Mouse (Mus musculus) CH12.LX (cell line): ENCODE results near the gene Pfn1. TPM values are rescaled to one million over a fixed set of nuclear protein-coding genes. Genes with fewer than 3 reads are reported as not detected.

Source experiments
- DNase-seq: peaks from one replicate; pipeline ENCODE4 v3.0.0-alpha.2; 2013; ENCODE audit errors: extremely low read depth
- H3K27ac ChIP-seq: 2 replicates; pipeline ENCODE4 v1.5.1; 2012; ENCODE audit warnings: low read depth, mild to moderate bottlenecking, control low read depth, moderate library complexity; ENCODE audit not compliant: insufficient read depth
- H3K27me3 ChIP-seq: replicated peaks from 2 replicates; pipeline ENCODE3; 2012; ENCODE audit warnings: inconsistent platforms
- H3K36me3 ChIP-seq, 2 experiments: replicated peaks in 1 of 2; 2 replicates each; pipeline versions ENCODE3 to v1.6.1; 2012; ENCODE audit warnings: inconsistent platforms in 1 of 2, low read length in 1 of 2, mild to moderate bottlenecking in 1 of 2, mixed read lengths in 1 of 2, moderate library complexity in 1 of 2; ENCODE audit not compliant: control insufficient read depth in 1 of 2, insufficient read depth in 1 of 2
- H3K4me1 ChIP-seq, 2 experiments: 2 replicates each; pipeline ENCODE4 v1.6.1; 2012; ENCODE audit warnings: inconsistent platforms in 1 of 2, moderate library complexity in 1 of 2; ENCODE audit not compliant: insufficient read depth in 2 of 2, control insufficient read depth in 1 of 2
- H3K4me2 ChIP-seq: 2 replicates; pipeline ENCODE4 v1.6.1; 2012; ENCODE audit warnings: low read depth, mild to moderate bottlenecking, control low read depth; ENCODE audit not compliant: poor library complexity, insufficient read depth, severe bottlenecking
- H3K4me3 ChIP-seq, 3 experiments: fragments of 150-350 bp in 1 of 3; sonication (generic) in 1 of 3; replicated peaks in 1 of 3; 2 replicates each; pipeline versions ENCODE3 to v1.5.1; 2011 to 2012; ENCODE audit warnings: low read depth in 2 of 3, low read length in 2 of 3, mild to moderate bottlenecking in 2 of 3, moderate library complexity in 2 of 3, control low read depth in 1 of 3, improper control_type of control experiment in 1 of 3, inconsistent platforms in 1 of 3, mixed read lengths in 1 of 3; ENCODE audit not compliant: poor library complexity in 1 of 3
- H3K79me2 ChIP-seq: replicated peaks from 2 replicates; pipeline ENCODE4 v1.6.1; 2012; ENCODE audit warnings: mild to moderate bottlenecking, moderate library complexity; ENCODE audit not compliant: control insufficient read depth, poor library complexity, insufficient read depth, severe bottlenecking; ENCODE audit errors: extremely low read depth
- H3K9ac ChIP-seq: 2 replicates; pipeline ENCODE4 v1.6.1; 2012; ENCODE audit warnings: low read depth, mild to moderate bottlenecking, control low read depth, moderate library complexity; ENCODE audit not compliant: insufficient read depth
- H3K9me3 ChIP-seq: replicated peaks from 2 replicates; pipeline ENCODE3; 2012; ENCODE audit warnings: low read length, inconsistent platforms, mixed read lengths
- CHD1 ChIP-seq: IDR thresholded peaks from 2 replicates; pipeline ENCODE4 v1.6.1; 2012; ENCODE audit warnings: low read depth, low read length, improper control_type of control experiment, inconsistent platforms
- E2F4 ChIP-seq: IDR thresholded peaks from 2 replicates; pipeline ENCODE4 v1.6.1; 2011; ENCODE audit warnings: low read depth, low read length, improper control_type of control experiment; ENCODE audit not compliant: insufficient replicate concordance
- ELF1 ChIP-seq: IDR thresholded peaks from 2 replicates; pipeline ENCODE4 v1.6.1; 2014; ENCODE audit warnings: low read depth, mild to moderate bottlenecking, inconsistent platforms, low read length, improper control_type of control experiment
- EP300 ChIP-seq: IDR thresholded peaks from 2 replicates; pipeline ENCODE4 v1.6.1; 2011; ENCODE audit warnings: low read length, improper control_type of control experiment
- GABPA ChIP-seq: IDR thresholded peaks from 2 replicates; pipeline ENCODE4 v1.6.1; 2012; ENCODE audit warnings: low read depth, low read length, improper control_type of control experiment, inconsistent platforms; ENCODE audit not compliant: insufficient replicate concordance
- HCFC1 ChIP-seq: IDR thresholded peaks from 2 replicates; pipeline ENCODE4 v1.6.1; 2012; ENCODE audit warnings: low read depth, mild to moderate bottlenecking, inconsistent platforms, low read length, improper control_type of control experiment
- IRF4 ChIP-seq: IDR thresholded peaks from 2 replicates; pipeline ENCODE4 v1.6.1; 2014; ENCODE audit warnings: low read depth, mild to moderate bottlenecking, inconsistent platforms, low read length, improper control_type of control experiment
- MAZ ChIP-seq: IDR thresholded peaks from 2 replicates; pipeline ENCODE4 v1.6.1; 2012; ENCODE audit warnings: low read depth, mild to moderate bottlenecking, inconsistent platforms, low read length, improper control_type of control experiment, moderate library complexity
- MYC ChIP-seq: IDR thresholded peaks from 2 replicates; pipeline ENCODE4 v1.6.1; 2011; ENCODE audit warnings: low read depth, mild to moderate bottlenecking, improper control_type of control experiment, low read length
- POLR2A ChIP-seq: IDR thresholded peaks from 2 replicates; pipeline ENCODE4 v1.6.1; 2011; ENCODE audit warnings: low read depth, mild to moderate bottlenecking, improper control_type of control experiment, low read length
- RAD21 ChIP-seq: IDR thresholded peaks from 2 replicates; pipeline ENCODE4 v1.6.1; 2011; ENCODE audit warnings: low read depth, mild to moderate bottlenecking, low read length, improper control_type of control experiment, moderate library complexity
- RCOR1 ChIP-seq: conservative IDR thresholded peaks from 2 replicates; pipeline ENCODE4 v1.6.1; 2012; ENCODE audit warnings: low read depth, mild to moderate bottlenecking, inconsistent platforms, low read length, improper control_type of control experiment
- SIN3A ChIP-seq: IDR thresholded peaks from 2 replicates; pipeline ENCODE4 v1.6.1; 2012; ENCODE audit warnings: low read length, improper control_type of control experiment, inconsistent platforms
- TBP ChIP-seq: conservative IDR thresholded peaks from 2 replicates; pipeline ENCODE4 v1.6.1; 2011; ENCODE audit warnings: low read depth, low read length, improper control_type of control experiment
- UBTF ChIP-seq: IDR thresholded peaks from 2 replicates; pipeline ENCODE4 v1.6.1; 2012; ENCODE audit warnings: low read depth, mild to moderate bottlenecking, inconsistent platforms, low read length, improper control_type of control experiment, moderate library complexity
- USF1 ChIP-seq: IDR thresholded peaks from 2 replicates; pipeline ENCODE4 v1.6.1; 2014; ENCODE audit warnings: low read depth, mild to moderate bottlenecking, inconsistent platforms, low read length, improper control_type of control experiment
- USF2 ChIP-seq: conservative IDR thresholded peaks from 2 replicates; pipeline ENCODE4 v1.6.1; 2011; ENCODE audit warnings: low read depth, low read length, improper control_type of control experiment
- ZC3H11A ChIP-seq: IDR thresholded peaks from 2 replicates; pipeline ENCODE4 v1.6.1; 2012; ENCODE audit warnings: low read depth, mild to moderate bottlenecking, inconsistent platforms, low read length, improper control_type of control experiment
- ZMIZ1 ChIP-seq: IDR thresholded peaks from 2 replicates; pipeline ENCODE4 v1.6.1; 2012; ENCODE audit warnings: low read depth, mild to moderate bottlenecking, inconsistent platforms, low read length, improper control_type of control experiment
- dilution Hi-C: fragments of 300-500 bp; cut with MboI; formaldehyde crosslinking; loops from 2 replicates; pipeline ENCODE4 v1.14.3; 2020; ENCODE audit warnings: low sequenced_read_pairs; ENCODE audit not compliant: extremely low pct_unique_long_range_greater_than_20kb, extremely low pct_ligation_motif_present
- in situ Hi-C: fragments of 300-500 bp; cut with MboI; formaldehyde crosslinking; loops from 3 replicates; pipeline ENCODE4 v1.14.3; 2019; ENCODE audit warnings: low sequenced_read_pairs, low pct_ligation_motif_present, low pct_unique_long_range_greater_than_20kb, mixed read lengths
- polyA plus RNA-seq: library from polyadenylated mRNA; unstranded; fragments of >175 nt; gene quantifications from 2 replicates; pipeline ENCODE4 v1.2.1, GENCODE M21; 2012; ENCODE audit warnings: low read depth; ENCODE audit not compliant: insufficient read length
- total RNA-seq, 2 experiments: library from RNA; depleted of rRNA; stranded (reverse); fragments of 300-350 nt in 1 of 2; fragments of >200 nt in 1 of 2; gene quantifications; 2 replicates each; pipeline ENCODE4 v1.2.3; 2012 to 2014

The Pfn1 gene
- total and polyA plus RNA-seq, 3 experiments = 844 to 2,624 (median 1,045) TPM

DNA sequence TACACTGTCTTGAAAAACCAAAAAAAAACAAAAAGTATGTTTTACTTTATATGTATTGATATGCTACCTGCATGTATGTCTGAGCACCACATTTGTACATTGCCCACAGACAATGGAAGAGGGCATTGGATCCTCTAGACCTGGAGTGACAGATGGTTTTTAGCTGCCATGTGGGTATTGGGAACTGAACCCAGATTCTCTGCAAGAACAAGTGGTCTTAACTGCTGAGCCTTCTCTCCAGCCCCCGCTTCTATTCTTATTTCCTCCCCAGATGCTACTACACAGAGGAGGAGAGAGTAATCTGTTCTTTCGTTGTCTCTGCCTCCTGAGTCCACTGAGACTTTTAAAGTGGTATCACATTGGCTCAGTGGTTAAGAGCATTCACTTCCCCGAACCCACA is 39.1 kb upstream of the Pfn1 start:
- H3K4me3 ChIP-seq = no peak overlapping the region
- H3K4me2 ChIP-seq = no peak overlapping the region
- H3K27ac ChIP-seq = no peak overlapping the region
- in situ Hi-C loops (no loop called here), dilution Hi-C loops (no loop called here)
- DNase-seq = no peak
- peaks cover 0 to 6% of the 10 kb centered on the region in 2 experiments; a peak in 2 of 4 replicates for H3K4me1 ChIP-seq
- no peak overlapping the region for H3K9ac ChIP-seq
- no peaks in the 10 kb centered on the region for H3K9me3 ChIP-seq
- no peaks in the 10 kb centered on the region for H3K27me3 ChIP-seq
- H3K36me3 ChIP-seq = no peaks in the 10 kb centered on the region
- TF ChIP-seq POLR2A (no peak), MYC (no peak), ZMIZ1 (no peak), RCOR1 (no peak), CHD1 (no peak), GABPA (no peak), MAZ (no peak), ELF1 (no peak), USF2 (no peak), TBP (no peak), HCFC1 (no peak)
- TF ChIP-seq, all 38 proteins: peak for 0
- no peaks in the 10 kb centered on the region for H3K79me2 ChIP-seq

DNA sequence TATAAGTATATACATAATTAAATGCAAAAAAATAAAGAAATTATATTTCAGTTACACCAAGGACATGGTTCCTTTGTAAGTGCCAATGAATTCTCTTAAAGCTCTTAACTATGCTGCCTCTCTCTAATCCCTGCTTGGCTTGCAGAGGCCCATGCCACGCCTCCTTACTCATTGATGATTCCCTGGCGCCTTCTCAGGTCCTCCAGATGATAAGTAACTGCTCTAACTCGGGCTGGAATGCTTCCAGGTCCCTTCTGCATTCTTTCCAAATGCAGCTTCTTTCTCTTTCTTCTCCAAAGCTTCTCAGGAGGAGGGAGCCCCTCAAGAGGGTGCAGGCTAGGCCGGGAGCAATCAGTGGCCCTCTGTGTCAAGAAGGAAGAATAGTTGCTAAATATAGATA is 35.1 kb upstream of the Pfn1 start:
- peaks cover 0 to 37% of the 10 kb centered on the region in 2 experiments; a peak in 2 of 4 replicates for H3K4me1 ChIP-seq
- H3K4me2 ChIP-seq = no peak overlapping the region
- H3K9ac ChIP-seq = no peak overlapping the region
- H3K4me3 ChIP-seq = no peak overlapping the region
- no peak for DNase-seq
- no peaks in the 10 kb centered on the region for H3K79me2 ChIP-seq
- no peak for TF ChIP-seq E2F4
- no peak for TF ChIP-seq TBP
- TF ChIP-seq POLR2A = no peak
- TF ChIP-seq ZC3H11A = no peak
- no peak for TF ChIP-seq IRF4
- TF ChIP-seq RAD21 = no peak
- TF ChIP-seq UBTF = no peak
- TF ChIP-seq EP300 = no peak
- no peak for TF ChIP-seq ELF1
- no peak for TF ChIP-seq ZMIZ1
- no peak for TF ChIP-seq USF1
- no peak for TF ChIP-seq SIN3A
- TF ChIP-seq, all 38 proteins: peak for 0
- H3K9me3 ChIP-seq = no peaks in the 10 kb centered on the region
- dilution Hi-C loops = no loop called here
- in situ Hi-C loops = loop anchor here (5.0 kb wide), 1 partner anchor 68 kb away; no protein-coding TSS in a partner anchor
- no peak overlapping the region for H3K27ac ChIP-seq
- H3K27me3 ChIP-seq = no peaks in the 10 kb centered on the region
- peaks cover under 1 to 16% of the 10 kb centered on the region in 2 experiments for H3K36me3 ChIP-seq
